Comparison of ENCODE assay signal across 8 mouse cellular contexts in genomic region chr6:87542027-87542426, GRCm38 (mm10). TPM values are rescaled to one million over a fixed set of nuclear protein-coding genes. Genes with fewer than 3 reads are reported as not detected.
A peak's percentile ranks its signal among the peaks of the same experiment; 100 is the strongest.
DNase-seq lines count a peak whose midpoint lies in the region; ATAC-seq lines count a peak whose summit lies in the region.

No protein-coding gene starts in this region.

- peak; percentile 25; the same call in 1 of the 2 replicates for ATAC-seq in heart, embryonic 12.5 days (ENCODE audit: insufficient number of reproducible peaks, low FRiP score)
- peak; percentile 91 for ATAC-seq in liver, embryonic 15.5 days (ENCODE audit: insufficient read depth)
- no peak for ATAC-seq in hindbrain, embryonic 13.5 days (ENCODE audit: low FRiP score)

- peaks cover 6% of the 10 kb centered on the region for H3K9me3 ChIP-seq in heart, embryonic 12.5 days (replicated peaks)
- H3K9me3 ChIP-seq in liver, embryonic 15.5 days (replicated peaks): no peaks in the 10 kb centered on the region
- no peaks in the 10 kb centered on the region; the same call in 1 of the 2 replicates for H3K9me3 ChIP-seq in hindbrain, embryonic 13.5 days

- peak; percentile 93 for DNase-seq in CD4-positive helper T cell, adult 2 months (ENCODE audit: low read depth, low spot score)
- peak; percentile 61 for DNase-seq in MN1 (ENCODE audit: low spot score)
- DNase-seq in spleen, adult 12 weeks (ENCODE audit: low spot score): peak; percentile 50
- no peak for DNase-seq in cerebellum, adult 9-10 months
- DNase-seq in layer of hippocampus, postnatal 36 days: no peak

- 24% methylated on average over 9 of the region's 9 CpGs for WGBS in heart, embryonic 12.5 days
- 6% methylated on average over 9 of the region's 9 CpGs for WGBS in liver, embryonic 15.5 days (ENCODE audit: insufficient replicate concordance)
- 70% methylated on average over 9 of the region's 9 CpGs for WGBS in hindbrain, embryonic 13.5 days

- peaks cover 6% of the 10 kb centered on the region for H3K4me1 ChIP-seq in heart, embryonic 12.5 days (replicated peaks)
- peaks cover 27% of the 10 kb centered on the region for H3K4me1 ChIP-seq in liver, embryonic 15.5 days (replicated peaks)
- peaks cover 16% of the 10 kb centered on the region for H3K4me1 ChIP-seq in hindbrain, embryonic 13.5 days (replicated peaks)

- 0 out of 2 replicates have a peak, but pooled peaks cover 4% of the 10 kb centered on the region for H3K27me3 ChIP-seq in heart, embryonic 12.5 days (replicated peaks)
- peaks cover 78% of the 10 kb centered on the region for H3K27me3 ChIP-seq in liver, embryonic 15.5 days
- H3K27me3 ChIP-seq in hindbrain, embryonic 13.5 days: no peaks in the 10 kb centered on the region

- no peaks in the 10 kb centered on the region for H3K36me3 ChIP-seq in heart, embryonic 12.5 days
- H3K36me3 ChIP-seq in liver, embryonic 15.5 days (replicated peaks): no peaks in the 10 kb centered on the region
- no peaks in the 10 kb centered on the region for H3K36me3 ChIP-seq in hindbrain, embryonic 13.5 days

- H3K4me3 ChIP-seq in heart, embryonic 12.5 days: no peak overlapping the region
- no peak overlapping the region; the same call in 1 of the 2 replicates for H3K4me3 ChIP-seq in liver, embryonic 15.5 days (replicated peaks)
- no peak overlapping the region for H3K4me3 ChIP-seq in hindbrain, embryonic 13.5 days

- no peak overlapping the region for H3K4me2 ChIP-seq in heart, embryonic 12.5 days
- peak overlapping the region; percentile 48 for H3K4me2 ChIP-seq in liver, embryonic 15.5 days
- no peak overlapping the region for H3K4me2 ChIP-seq in hindbrain, embryonic 13.5 days

- no peak overlapping the region for H3K9ac ChIP-seq in heart, embryonic 12.5 days
- H3K9ac ChIP-seq in liver, embryonic 15.5 days: no peak overlapping the region
- H3K9ac ChIP-seq in hindbrain, embryonic 13.5 days: no peak overlapping the region

- no peak overlapping the region for H3K27ac ChIP-seq in heart, embryonic 12.5 days (ENCODE audit: poor library complexity, severe bottlenecking)
- H3K27ac ChIP-seq in liver, embryonic 15.5 days (replicated peaks): peak overlapping the region; percentile 58; the same call in 1 of the 2 replicates
- H3K27ac ChIP-seq in hindbrain, embryonic 13.5 days: no peak overlapping the region

RNA-seq across cellular contexts. Expression of gene Arhgap25, which starts 9.0 kb away (rescaled TPM):
- 2.1 and 2.5 TPM in 2 replicates for polyA plus RNA-seq in heart, embryonic 12.5 days (2016; fragmentation: Nextera tagmentation; extraction: Ambion mirVana)
- polyA plus RNA-seq in liver, embryonic 15.5 days (2015; fragmentation: Nextera tagmentation; extraction: Ambion mirVana): 4.0 and 4.9 TPM in 2 replicates
- total RNA-seq in layer of hippocampus, postnatal 36 days (2021): 1 to 10 TPM; 2.7 to 2.9 TPM
- polyA plus RNA-seq in hindbrain, embryonic 13.5 days (2015; fragmentation: Nextera tagmentation; extraction: Ambion mirVana): 1.6 and 2.4 TPM in 2 replicates

RNA-seq across cellular contexts. Expression of gene Prokr1, which starts 48.5 kb away (rescaled TPM):
- polyA plus RNA-seq in heart, embryonic 12.5 days (2016; fragmentation: Nextera tagmentation; extraction: Ambion mirVana): 4.3 and 4.8 TPM in 2 replicates
- 5.4 and 6.7 TPM in 2 replicates for polyA plus RNA-seq in liver, embryonic 15.5 days (2015; fragmentation: Nextera tagmentation; extraction: Ambion mirVana)
- under 1 TPM in 1 of 2 experiments, not detected in 1; 0.25 TPM for total RNA-seq in layer of hippocampus, postnatal 36 days (2021)
- polyA plus RNA-seq in hindbrain, embryonic 13.5 days (2015; fragmentation: Nextera tagmentation; extraction: Ambion mirVana): 2.2 and 3.1 TPM in 2 replicates

Comparison
In these comparisons a context has a peak if more than half of its experiments do, and no peak if none do; other contexts are left out.
1. DNase-seq: peak in CD4-positive helper T cell, adult 2 months (single experiment), MN1 (single experiment) and spleen, adult 12 weeks (single experiment); none in cerebellum, adult 9-10 months (single experiment) and layer of hippocampus, postnatal 36 days (0 of 2).